Mouse (Mus musculus): ENCODE data around the gene Reln.

Reln gene

DNA sequence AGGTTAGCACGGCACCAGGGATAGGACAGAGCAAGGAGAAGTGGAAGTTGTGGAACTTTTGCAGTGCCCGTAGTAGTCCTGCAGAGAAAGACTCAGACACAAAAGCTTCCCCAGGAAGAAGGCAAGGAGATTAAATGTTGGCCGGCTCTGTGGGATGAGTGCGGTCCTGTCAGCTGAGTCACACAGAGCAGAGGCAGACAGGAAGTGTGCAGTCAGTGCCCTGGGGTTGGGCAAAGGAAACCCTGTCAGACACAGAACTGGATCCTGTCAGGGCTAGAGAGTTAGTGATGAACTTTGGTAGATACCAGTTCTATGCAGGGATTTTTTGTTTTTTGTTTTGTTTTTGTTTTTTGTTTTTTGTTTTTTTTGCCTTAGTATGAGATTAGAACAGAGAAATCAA, 120.0 kb downstream of the Reln start:
- no peak for DNase-seq (ENCODE audit: low spot score in 2 of 2)

DNA sequence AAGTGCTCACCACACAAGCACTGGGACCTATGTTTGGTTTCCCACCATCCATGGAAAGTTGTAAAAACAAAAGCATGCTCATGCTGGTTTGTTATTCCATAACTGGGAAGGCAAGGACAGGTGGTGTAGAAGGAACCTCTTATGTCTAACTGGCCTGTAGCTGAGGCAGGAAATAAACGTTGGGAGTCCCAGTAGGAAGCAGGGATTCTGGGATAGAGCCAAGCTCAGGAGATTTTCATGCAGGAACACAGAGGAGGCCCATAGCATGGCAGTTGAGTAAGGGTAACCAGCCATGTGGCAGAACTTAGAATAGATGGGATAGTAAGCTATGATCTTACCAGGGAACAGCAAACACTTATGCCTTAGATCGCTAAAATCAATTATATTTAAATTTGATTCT, 120.6 kb downstream of the Reln start:
- no peak for DNase-seq (ENCODE audit: low spot score in 2 of 2)

DNA sequence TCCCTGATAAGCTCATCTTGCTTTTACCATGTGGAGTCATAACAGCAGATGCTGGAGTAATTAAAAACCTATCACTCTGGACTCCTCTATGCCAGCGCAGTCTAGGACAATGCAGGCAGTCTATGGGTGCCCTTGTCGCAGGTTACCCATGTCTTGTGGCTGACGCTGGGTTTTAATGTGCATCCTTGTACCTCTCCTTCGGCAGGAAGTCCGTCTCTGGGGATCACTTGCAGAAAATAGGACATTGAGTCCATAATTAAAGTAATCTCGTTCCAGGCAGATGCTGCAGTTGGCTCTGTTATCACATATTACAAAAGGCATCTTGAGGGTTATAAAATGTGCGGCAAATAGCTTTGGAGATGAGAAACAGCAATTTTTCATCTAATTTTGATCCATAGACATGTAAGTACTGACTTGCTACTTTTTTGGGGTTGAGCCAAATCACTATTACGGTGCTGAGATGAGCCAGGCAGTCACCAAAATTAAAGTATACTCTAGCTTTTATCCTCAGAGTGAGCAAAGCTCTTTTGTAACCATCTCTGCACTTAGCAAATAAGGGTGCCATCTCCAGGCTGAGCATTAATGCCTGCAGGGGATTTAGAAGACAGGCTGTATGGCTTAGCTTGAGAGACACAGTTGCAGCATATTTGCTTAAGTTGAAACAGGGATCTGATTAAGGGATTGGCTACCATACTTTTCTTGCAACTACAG, 136.0 kb downstream of the Reln start:
- no peak for DNase-seq (ENCODE audit: low spot score in 2 of 2)

DNA sequence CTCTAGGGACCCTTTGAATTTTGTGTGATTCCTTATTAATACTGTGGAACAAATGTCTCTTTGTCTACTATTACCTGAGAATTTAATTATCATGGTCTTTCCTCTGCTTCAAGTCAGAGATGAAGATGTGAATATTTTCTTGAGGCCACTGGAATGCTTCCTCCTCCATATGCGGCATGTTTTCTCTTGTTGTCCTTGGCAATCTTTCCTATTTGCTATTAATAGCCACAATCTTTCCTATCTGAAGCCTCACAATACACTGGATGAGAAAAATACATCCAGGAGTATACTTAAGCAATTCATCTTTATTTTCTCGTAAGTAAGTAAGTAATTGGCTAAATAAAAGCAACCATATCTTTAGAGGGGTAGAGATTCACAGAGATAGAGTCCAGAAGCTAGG, 146.6 kb downstream of the Reln start:
- no peak for DNase-seq (ENCODE audit: low spot score in 2 of 2)

DNA sequence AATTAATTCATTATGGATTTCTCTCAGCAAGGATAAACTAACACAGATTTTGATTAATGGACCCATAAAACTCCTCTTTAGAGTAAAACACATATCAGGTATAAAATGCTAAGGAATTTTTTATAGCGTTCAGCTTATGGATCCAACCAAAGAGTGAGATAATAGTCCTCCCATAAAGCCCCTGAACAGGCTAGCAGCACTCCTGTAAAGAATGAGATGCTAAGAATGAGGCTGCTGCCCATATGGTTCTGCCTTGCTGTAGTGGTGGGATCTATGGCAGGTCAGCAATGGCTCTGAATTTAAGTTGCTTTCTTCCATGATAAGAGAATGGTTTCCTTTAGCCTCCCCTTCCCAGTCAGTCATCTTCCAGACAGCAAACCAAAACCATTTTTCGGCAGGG, 147.6 kb downstream of the Reln start:
- no peak for DNase-seq (ENCODE audit: low spot score in 2 of 2)

DNA sequence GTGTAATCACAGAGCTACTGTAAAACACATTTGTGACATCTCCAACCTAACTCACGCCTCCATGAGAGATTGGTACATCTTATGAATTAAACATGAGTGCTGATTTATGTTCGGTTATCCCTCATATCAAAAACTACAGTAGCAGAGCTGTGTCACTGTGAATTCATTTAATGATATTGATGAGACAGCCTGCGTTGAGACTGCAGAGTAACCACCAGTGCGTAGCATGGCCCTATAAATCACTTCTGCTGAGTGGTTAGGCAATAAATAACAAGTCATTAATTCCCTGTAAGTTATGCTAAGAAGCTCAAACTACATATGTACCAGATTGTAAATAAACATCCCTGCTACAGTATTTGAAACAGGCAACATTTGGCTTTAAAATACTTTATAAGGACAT, 148.0 kb downstream of the Reln start:
- DNase-seq (ENCODE audit: low spot score in 2 of 2) = no peak

DNA sequence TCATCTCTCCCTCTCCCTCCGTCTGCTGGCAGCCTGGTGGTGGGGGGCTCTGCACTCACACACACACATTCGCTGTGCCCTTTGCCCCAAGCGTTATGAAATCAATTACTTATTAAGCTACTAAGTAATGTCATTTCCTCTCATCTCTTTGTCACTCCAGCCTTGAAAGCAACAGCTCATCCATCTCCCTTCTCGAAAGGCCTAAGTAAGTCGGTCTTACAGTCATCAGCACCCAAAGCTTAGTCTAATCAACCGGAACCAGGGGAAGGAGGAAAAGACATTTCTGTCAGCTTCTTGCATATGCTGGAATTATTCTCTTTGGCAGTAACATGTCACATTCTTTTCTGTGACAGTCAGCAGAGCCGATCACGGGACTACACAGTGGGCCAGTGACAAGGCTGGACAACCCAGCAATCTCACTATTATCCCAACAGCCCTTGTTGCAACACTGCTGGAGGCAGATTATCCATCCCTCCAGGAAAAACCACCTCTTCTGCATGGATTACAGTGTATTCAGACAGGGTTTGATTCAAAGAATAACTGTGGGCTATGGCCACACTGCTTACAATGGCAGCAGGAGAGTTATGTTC, 149.1 kb downstream of the Reln start:
- DNase-seq (ENCODE audit: low spot score in 2 of 2) = no peak

DNA sequence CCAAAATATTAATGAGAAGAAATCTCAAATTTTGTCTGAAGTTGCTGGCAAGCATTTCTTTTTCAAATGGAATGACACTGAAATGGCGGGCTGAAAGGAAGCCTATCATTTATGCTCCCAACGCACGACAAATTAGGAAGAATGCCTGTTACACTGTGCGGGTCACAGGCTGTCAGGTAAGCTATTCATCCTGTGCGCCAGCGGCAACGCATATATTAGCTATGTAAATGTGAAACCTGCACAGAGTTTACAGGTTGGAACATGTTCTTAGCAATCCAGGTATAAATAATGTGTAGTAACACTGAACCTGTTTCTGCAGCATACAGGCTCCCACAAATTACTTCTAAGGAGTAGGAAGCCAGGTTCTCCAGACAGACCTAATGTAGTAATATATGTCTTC, 152.7 kb downstream of the Reln start:
- DNase-seq (ENCODE audit: low spot score in 2 of 2) = no peak

DNA sequence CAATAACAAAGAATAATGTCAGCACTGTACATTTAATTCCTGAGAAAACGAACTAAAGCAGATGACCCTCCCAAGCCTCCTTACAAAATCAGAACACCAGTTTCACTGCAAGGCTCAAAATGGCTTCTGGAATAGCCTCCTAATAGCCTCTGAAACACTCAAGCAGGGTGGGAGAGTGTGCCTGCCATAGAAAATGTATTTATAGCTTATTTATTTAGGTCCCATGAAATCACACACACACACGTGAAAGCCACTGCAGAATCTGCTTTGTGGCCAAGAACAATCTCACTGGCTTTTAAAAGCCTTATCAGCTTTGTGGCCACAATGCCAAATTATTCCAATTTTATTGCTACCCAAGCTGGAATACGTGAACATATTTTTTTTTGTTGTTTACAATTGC, 154.2 kb downstream of the Reln start:
- no peak for DNase-seq (ENCODE audit: low spot score in 2 of 2)

DNA sequence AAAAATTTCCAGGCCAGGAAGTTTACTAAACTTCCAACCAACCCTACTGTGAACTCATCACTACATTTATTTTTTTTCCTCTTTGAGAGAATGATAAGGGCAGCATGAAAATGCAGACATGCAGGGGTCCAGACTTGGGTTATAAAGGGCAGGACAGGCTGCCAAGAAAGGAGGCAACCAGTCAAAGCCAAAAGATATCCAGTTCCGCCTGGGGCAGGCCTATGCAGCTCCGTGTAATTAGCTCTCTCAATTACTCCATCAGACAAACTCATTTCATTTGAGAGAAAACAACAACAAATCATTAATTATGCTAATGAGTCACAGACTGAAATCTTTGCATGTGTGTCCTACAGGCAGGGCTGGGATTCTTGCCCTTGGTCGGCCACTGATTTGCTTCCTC, 156.9 kb downstream of the Reln start:
- no peak for DNase-seq (ENCODE audit: low spot score in 2 of 2)

DNA sequence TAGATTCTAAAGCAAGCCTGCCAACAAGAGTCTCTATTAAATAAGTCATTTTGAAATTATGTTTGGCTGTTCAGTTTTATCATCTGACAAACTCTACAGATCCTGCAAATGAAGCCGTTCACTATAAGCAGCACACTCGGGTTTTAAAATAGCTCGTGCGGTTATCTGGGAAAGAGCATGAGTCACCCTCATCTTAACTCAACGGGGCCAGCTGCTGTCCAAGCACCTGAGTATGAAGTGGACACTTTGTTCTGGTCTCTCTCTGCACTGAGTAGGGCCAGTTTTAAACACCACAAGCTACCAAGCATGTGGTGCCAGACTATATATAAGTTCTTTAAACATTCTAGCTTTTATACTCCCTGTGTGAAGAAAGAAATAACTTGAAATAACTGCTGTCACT, 168.0 kb downstream of the Reln start:
- no peak for DNase-seq (ENCODE audit: low spot score in 2 of 2)

DNA sequence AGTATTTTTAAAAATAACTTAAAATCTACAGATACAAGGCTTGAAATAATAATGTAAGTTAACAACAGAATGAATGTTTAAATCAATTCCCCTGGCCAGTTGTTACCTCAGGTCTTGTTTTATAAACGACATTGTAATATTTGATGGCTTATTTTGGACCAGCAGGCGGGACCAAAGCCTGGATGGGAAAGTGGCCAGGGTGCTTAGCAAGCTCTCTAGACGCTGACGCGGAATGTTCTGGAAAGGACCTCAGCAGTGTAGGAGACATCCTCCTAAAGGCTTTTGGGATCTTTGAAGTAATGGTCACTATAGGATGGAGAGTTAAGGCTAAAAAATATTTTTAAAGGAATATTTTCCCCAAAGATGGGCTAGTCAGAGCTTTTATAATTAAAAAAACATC, 173.2 kb downstream of the Reln start:
- no peak for DNase-seq (ENCODE audit: low spot score in 2 of 2)

DNA sequence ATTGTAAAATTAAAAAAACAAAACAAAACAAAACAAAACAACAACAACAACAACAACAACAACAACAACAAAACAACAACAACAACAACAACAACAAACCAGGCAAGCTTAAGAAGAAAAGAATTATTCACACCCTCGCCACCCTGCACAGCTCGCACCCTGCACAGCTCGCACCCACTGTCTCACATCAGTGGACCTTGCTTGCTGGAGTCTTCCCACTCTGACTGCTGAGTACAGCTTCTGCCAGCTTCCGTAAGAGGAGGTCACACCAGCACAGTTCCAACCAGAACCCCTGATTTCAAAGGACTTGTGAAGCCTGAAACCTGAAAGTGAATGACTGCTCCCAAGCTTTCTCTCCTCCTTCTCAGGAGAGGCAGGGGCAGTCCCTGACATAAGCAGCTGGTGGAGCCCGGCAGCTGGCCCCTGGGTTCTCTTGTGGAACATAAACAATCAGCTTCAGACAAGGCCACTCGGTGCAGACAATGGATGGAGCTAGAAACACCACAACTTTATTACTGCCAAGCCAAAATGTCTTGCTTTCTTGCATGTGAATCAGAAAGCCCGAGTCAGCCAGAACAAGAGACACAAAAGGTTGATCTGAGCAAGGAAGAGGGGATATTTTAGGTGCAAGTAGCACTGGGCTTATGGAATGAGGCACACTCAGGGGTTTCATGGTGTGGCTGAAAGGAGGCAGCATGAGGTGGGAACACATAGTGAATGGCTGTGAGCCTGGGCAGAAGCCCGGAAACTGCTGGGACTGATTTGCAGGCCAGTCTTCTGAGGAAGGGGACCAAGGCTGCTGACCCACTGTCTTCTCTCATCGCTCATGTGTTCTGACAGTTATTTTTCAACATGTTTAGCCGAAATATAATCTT, 180.2 kb downstream of the Reln start:
- DNase-seq (ENCODE audit: low spot score in 2 of 2) = no peak

DNA sequence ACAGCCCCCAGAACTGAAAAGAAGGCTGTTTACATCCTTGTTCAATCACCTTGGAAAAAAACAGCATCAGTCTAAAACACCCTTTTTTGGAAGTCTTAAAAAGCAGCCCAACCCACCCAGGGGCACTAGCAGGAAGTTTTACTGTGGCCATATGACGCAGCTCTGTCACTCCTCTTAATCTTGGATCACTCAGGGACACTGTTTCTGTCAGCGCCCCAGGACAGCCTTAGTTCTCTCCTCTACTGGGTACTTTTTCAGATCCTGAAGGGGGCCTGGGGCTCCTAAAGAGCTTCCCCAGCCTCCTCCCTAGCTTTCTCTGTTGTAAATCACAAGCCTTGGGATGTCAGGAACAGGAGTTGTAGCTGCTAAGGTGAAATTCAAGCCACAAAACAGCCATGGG, 183.6 kb downstream of the Reln start:
- no peak for DNase-seq (ENCODE audit: low spot score in 2 of 2)

DNA sequence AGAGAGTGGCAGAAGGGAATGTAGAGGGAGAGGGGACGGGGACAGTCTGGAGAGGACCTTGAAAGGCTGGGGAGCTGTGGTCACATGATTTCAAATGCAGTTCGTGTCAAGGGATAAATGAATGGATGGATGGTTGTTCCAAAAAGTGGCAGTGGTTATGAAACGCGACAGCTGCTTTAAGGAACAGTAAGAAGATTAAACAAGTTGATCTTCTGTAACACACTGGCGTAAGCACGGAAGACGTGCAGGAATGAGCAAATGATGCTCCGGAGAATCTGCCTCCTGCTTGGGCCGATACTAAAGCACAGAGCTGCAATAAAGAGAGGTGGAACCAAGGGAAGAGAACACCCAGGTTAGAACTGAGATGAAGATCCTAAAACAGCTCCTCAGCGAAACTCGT, 185.7 kb downstream of the Reln start:
- DNase-seq (ENCODE audit: low spot score in 2 of 2) = no peak

DNA sequence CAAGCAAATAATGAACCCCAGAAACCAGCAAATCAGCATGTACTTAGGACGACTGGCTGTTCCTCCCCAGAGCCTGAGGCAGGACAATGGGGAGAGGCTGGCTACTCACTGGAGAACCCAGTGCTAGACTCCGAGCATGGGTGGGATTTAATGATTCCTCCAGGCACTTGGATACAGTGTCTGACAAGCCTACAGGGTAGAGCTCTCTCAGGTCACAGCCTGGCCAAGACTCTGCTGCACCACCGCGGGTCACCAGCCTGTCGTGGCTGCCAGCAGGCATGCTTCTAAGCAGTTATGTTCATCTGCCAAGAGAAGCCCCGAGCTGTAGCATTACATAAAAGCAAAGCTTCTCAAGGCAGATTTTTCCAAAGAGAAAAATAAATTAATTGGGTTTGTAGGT, 190.9 kb downstream of the Reln start:
- DNase-seq (ENCODE audit: low spot score in 2 of 2) = no peak

DNA sequence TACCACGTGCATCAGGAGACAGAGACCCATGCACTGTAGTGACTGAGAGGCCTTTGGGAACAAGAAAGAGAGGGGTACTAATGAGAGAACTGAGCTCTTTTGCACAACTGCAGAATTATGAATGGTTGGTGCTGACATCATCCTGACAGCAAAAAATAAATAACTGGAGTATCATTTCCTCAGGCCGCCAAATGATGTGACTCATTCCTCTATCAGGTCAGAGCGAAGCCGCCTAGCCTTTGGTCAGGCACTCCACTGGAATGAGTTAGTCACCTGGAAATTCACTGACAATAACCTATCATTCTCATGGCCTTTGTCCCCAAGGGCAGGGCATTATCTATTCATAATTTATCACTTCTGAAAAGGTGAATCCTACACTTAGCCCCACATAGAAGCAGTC, 202.7 kb downstream of the Reln start:
- no peak for DNase-seq (ENCODE audit: low spot score in 2 of 2)

DNA sequence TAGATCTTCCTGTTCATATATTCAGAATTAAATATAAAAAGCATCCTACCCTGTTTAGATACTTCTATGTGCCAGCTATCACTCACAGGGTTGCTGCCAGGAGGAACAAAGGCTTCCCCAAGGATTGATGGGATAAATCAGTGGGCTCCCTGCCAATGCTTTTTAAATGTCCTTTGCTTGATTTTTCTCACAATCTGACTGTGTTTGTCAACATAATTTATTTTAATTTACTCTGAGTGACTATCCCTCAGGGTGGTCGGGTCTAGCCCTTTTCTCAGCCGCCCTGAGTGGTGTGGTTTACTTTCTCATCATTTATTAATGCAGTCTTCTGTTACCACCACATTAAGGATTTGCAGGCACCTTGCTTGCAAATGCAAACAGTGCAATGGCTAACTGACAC, 205.5 kb downstream of the Reln start:
- DNase-seq (ENCODE audit: low spot score in 2 of 2) = no peak

DNA sequence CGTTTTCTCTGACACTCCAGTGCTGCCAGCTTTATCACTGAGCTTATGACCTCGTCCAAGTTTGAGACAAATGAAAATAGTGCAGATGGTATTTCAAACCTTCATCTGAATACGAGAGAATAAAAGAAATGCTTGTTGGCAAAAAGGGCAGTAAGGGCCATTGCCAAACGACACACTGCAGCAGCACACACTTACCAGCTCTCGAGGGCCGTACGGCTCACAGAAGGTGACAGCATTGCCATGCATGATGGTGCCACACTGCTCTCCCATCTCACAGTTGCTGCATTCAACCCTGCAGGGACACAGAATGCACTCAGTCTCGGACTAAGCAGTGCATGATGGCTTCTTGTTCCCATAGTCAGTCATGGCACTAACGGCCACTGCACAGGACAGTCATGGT, 210.1 kb downstream of the Reln start:
- no peak for DNase-seq (ENCODE audit: low spot score in 2 of 2)

DNA sequence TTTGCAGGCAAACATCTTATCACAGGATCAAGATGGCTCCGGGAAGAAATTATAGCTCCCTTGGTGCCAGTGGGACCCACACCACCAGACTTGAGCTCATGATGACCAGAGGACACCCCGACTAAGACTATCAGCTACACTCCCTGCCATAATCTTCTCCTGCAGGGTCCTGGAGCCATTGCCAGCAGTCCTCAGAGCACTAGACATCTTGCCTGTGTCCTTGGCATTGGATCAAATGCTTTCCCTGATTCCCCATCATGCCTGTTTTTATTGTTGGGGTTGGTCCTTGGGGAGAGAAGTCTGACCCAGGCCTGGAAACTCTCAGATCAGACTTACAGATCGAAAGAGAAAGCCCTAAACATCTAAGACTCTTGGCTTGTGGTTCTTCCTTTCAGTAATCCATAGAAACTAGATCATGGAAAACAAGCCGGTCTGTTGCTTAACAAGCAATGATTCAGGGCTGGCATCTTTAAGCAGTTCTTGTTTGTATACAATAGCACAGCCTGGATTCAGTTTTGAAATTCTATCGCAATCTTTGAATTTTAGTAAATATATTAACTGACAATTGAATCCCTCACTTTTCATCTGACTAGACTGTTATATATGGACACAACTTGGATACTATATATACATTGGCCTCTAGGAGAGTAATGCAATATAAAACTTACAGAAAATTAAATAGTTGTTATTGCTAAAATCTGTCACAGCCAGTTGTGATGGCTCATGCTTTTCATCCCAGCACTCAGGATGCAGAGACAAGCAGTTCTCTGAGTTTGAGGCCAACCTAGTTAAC, 212.6 kb downstream of the Reln start:
- no peak for DNase-seq (ENCODE audit: low spot score in 2 of 2)

DNA sequence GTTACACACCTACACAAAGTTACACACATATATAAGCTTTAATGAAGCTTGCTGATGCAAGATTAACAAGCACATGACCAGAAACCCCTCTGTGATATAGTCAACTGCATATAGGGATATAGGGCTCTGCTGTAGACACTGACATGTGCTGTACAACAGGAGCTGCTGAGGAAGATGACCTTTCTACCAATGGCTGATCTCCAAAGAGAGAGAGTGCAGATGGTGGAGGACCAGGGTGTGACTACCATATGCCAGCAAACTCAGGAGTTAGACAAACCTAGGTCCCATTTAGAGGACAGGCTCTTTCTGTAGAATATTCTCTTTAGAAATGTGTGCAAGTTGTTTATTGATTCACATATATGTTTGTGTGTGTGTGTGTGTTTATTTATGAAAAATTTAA, 216.9 kb downstream of the Reln start:
- no peak for DNase-seq (ENCODE audit: low spot score in 2 of 2)

DNA sequence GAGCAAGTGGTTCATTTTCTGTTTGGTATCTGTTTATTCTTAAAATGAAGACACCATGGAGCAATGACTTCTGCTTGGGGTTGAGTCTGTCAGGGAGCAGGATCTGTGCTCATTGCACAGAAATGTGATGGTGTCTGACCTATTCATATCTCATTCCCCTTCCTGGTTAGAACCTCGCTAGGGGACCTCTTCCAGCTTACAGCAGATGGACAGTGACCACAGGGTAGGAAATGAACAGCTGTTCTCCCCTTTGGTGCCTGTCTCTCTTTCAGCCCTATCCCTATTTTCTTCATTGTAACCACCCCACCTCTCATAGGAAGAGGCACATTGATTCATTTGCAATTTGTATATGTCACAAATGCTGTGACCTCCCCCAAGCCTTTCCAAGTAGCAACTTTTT, 225.2 kb downstream of the Reln start:
- DNase-seq (ENCODE audit: low spot score in 2 of 2) = no peak

Data from spleen, postnatal 10 days (tissue).